Mouse (Mus musculus): ENCODE results near the gene Erv3.

GRCm38 (mm10) chr2:131853719-131854118, 5.8 kb downstream of the Erv3 start:
- TF ChIP-seq GATA1 (IDR thresholded peaks at IDR 0.05; ENCODE audit: borderline replicate concordance, low read length) (no peak), FLI1 (IDR thresholded peaks at IDR 0.05; ENCODE audit: low read length) (no peak)
